Mouse (Mus musculus): Measurements from ENCODE around the gene Ngb.

The Ngb gene

GRCm38 (mm10) chr12:87102165-87102631, at the start of gene Ngb:
Ngb (minus strand) TSS chr12:87102539.
- peak; percentile 20 for DNase-seq

- no peak for DNase-seq
These were observed 47.1 kb upstream of the Ngb start for GRCm38 (mm10) chr12:87149471-87149870.

GRCm38 (mm10) chr12:87148136-87148535, 45.8 kb upstream of the Ngb start:
- DNase-seq = no peak

GRCm38 (mm10) chr12:87147395-87148089, 45.2 kb upstream of the Ngb start, which contains the start of gene Pomt2:
Pomt2 (minus strand) TSS chr12:87147968.
- peak; percentile 92 for DNase-seq

- DNase-seq = peak; percentile 88
These were observed 44.6 kb upstream of the Ngb start, which contains the start of gene Gstz1 for GRCm38 (mm10) chr12:87146966-87147365. Gstz1 (plus strand) TSS chr12:87147165.

- DNase-seq = no peak
These were observed 39.8 kb upstream of the Ngb start for GRCm38 (mm10) chr12:87142156-87142555.

GRCm38 (mm10) chr12:87138768-87139167, 36.4 kb upstream of the Ngb start:
- no peak for DNase-seq

- DNase-seq = no peak
These were observed 36.0 kb upstream of the Ngb start for GRCm38 (mm10) chr12:87138342-87138701.

- no peak for DNase-seq
These were observed 35.4 kb upstream of the Ngb start for GRCm38 (mm10) chr12:87137439-87138341.

GRCm38 (mm10) chr12:87132784-87133183, 30.4 kb upstream of the Ngb start:
- DNase-seq = no peak

- DNase-seq = no peak
These were observed 29.9 kb upstream of the Ngb start for GRCm38 (mm10) chr12:87132210-87132609.

- no peak for DNase-seq
These were observed 29.3 kb upstream of the Ngb start for GRCm38 (mm10) chr12:87131619-87132018.

GRCm38 (mm10) chr12:87131181-87131580, 28.8 kb upstream of the Ngb start:
- no peak for DNase-seq

- DNase-seq = no peak
These were observed 27.9 kb upstream of the Ngb start for GRCm38 (mm10) chr12:87130224-87130623.

- no peak for DNase-seq
These were observed 24.9 kb upstream of the Ngb start for GRCm38 (mm10) chr12:87127256-87127655.

- DNase-seq = no peak
These were observed 19.7 kb upstream of the Ngb start for GRCm38 (mm10) chr12:87121918-87122589.

GRCm38 (mm10) chr12:87107357-87107977, 5.1 kb upstream of the Ngb start:
- DNase-seq = no peak

GRCm38 (mm10) chr12:87104796-87105195, 2.5 kb upstream of the Ngb start:
- DNase-seq = no peak

- no peak for DNase-seq
These were observed 1.1 kb upstream of the Ngb start for GRCm38 (mm10) chr12:87103471-87103870.

GRCm38 (mm10) chr12:87100331-87100730, 2.0 kb downstream of the Ngb start:
- DNase-seq = no peak

GRCm38 (mm10) chr12:87093671-87094070, 8.7 kb downstream of the Ngb start:
- DNase-seq = no peak

- no peak for DNase-seq
These were observed 9.1 kb downstream of the Ngb start for GRCm38 (mm10) chr12:87093249-87093648.

- DNase-seq = no peak
These were observed 10.4 kb downstream of the Ngb start for GRCm38 (mm10) chr12:87091916-87092315.

Measured in right cerebral cortex, postnatal 25 days (tissue).